Mouse (Mus musculus) A20 (cell line): ENCODE results near the gene Btaf1.
A peak's percentile ranks its signal among the peaks of the same experiment; 100 is the strongest.
"Not testable (repeated sequence)": the region's sequence is repeated elsewhere in the genome, so short reads cannot be mapped to it uniquely, and the experiment has no call there.

Source experiments
- DNase-seq: peaks from one replicate; pipeline ENCODE4 v3.0.0-alpha.2; 2011; ENCODE audit warnings: low read depth, low spot score

The Btaf1 gene

GRCm38 (mm10) chr19:36922015-36922414, 3.9 kb upstream of the Btaf1 start:
- DNase-seq = peak; percentile 65

DNA sequence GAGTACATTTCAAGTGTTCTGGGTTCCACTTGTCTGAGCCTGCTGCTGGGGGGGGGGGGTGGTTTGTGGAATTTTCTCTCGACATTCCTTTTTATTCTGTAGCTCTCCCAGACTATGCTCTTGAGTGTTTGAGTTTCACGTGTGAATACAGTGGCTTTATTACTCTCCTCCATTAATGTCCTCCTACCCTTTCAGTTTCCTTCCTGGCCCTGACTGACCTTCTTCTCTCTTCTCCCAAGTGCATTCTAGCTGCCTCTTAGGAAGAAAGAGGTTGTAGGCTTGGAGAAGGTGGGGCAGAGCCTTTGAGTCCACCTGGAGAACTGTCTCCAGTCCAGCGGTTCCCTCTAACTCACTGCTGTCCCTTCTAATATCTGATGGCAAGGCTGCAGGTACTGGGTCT, 2.9 kb upstream of the Btaf1 start:
- no peak for DNase-seq

GRCm38 (mm10) chr19:36926553-36927236, 816 bp downstream of the Btaf1 start:
- DNase-seq = no peak

GRCm38 (mm10) chr19:36927800-36928361, 2.0 kb downstream of the Btaf1 start:
- peak; percentile 66 for DNase-seq

GRCm38 (mm10) chr19:36929816-36930215, 3.9 kb downstream of the Btaf1 start:
- DNase-seq = no peak

DNA sequence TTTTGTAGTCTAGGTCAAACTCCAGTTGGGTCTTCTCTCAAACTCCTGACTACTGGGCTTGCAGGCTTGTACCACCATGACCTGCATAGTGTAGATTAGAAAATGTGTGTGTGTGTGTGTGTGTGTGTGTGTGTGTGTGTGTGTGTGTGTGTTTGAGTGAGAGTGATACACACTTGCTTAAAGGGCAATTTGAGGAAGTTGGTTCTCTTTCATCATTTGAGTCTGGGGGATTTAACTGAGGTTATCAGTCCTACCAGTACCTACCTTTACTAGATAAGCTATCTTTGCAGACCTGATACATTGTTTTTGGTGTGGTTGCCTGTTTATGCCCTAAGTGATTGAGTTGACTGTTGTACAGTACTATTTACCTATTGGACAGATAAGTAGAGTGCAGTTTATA, 6.2 kb downstream of the Btaf1 start:
- DNase-seq = peak; percentile 35

- DNase-seq = peak; percentile 42
Measured at GRCm38 (mm10) chr19:36932613-36933012, 6.7 kb downstream of the Btaf1 start.

DNA sequence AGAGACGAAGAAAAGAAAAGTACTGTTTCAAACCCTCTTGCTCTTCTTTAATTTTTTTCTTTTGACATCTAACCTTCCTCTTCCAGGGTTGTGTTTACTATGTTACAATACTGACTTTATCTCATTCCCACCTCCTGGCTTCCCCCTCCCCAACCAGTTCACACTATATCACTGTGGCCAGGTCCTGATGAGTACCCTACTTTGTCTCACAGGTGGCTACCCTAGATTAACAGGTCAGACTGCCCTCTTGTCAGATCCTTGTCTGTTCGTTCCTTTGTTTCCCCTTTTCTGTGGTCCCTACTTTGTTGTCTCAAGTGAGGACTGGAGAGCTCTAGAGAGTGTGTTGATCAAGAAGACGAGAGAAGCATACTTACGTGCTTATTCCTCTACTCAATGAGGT, 10.4 kb downstream of the Btaf1 start:
- DNase-seq = no peak

GRCm38 (mm10) chr19:36938008-36938407, 12.1 kb downstream of the Btaf1 start:
- no peak for DNase-seq

GRCm38 (mm10) chr19:36940064-36940463, 14.2 kb downstream of the Btaf1 start:
- DNase-seq = no peak

DNA sequence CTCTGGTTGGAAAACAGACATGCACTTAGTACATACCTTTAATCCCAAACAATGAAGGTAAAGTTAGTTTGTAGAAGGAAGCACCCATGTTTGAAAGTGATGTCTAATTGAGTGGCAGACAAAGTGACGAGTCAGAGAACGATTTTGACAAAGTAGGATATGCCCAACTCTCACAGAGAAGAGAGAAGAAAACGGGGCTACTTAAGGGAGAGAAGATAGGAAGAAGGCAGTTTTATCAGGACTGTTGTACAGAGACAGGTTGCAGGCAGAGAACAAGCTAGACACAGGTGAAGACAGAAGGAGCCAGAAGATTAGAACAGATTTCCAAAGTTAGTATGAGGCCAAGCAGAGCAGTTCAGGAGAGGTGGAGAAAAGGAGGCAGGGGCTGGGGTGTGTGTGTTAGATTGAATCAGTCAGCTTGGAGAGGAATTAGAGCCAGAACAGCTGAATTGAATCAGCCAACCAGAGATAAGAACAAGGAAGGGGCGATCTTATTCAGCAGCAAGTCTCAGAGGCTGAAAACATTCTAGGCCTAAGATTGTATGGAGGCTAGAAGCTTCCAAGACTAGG, 27.8 kb downstream of the Btaf1 start:
- DNase-seq = no peak

- DNase-seq = no peak
Measured at GRCm38 (mm10) chr19:36958331-36958730, 32.5 kb downstream of the Btaf1 start.

DNA sequence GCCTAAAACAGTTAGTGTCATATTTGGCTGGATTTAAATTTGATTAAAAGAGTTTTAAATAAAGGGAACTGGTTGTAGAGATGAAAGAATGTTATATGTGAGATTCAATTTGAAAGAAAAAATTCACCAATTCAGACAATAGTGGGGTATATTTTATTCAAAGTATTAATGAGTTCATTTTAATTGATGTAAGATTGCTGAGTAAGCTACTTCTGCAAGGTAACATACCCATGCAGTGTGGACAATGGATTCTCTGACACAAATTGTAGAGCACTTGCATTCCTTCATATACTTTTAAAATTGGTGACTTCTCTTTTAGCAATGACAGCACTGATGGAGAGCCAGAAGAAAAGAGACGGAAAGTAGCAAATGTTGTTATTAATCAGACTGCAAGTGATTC, 35.4 kb downstream of the Btaf1 start:
- DNase-seq = no peak

DNA sequence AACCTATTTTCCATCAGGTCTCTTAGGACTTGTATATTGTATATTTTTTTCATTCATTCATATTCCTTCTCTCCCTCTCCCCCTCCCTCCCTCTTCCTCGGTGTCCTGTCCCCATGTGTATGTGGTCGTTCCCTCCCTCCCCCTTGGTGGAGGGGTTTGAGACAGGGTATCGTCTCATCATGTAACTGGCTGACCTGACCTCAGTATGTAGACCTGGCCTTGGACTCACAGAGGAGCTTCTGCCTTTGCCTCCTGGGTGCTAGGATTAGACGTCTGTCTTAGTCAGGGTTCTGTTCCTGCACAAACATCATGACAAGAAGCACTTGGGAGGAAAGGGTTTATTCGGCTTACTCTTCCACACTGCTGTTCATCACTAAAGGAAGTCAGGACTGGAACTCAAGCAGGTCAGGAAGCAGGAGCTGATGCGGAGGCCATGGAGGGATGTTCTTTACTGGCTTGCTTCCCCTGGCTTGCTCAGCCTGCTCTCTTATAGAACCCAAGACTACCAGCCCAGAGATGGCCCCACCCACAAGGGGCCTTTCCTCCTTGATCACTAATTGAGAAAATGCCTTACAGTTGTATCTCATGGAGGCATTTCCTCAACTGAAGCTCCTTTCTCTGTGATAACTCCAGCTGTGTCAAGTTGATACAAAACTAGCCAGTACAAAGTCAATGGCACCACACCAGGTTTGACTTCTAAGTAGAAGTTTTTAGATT, 36.8 kb downstream of the Btaf1 start:
- DNase-seq = not testable (repeated sequence)

- no peak for DNase-seq
Measured at GRCm38 (mm10) chr19:37004557-37004956, 78.7 kb downstream of the Btaf1 start.

DNA sequence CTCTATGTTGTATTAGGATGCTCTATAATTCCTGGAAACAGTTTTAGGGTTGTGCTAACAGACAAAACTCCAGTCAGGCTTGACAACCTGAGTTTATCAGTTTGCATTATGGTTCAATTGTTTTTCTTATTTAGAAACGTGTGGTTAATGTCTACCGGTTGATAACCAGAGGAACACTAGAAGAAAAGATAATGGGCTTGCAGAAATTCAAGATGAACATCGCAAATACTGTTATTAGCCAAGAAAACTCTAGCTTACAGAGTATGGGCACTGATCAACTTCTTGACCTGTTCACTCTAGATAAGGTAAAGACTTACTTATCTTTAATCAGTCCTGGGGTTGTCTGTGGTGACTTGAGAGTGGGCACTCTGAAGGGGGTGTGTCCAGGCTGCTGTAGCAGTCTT, 84.0 kb downstream of the Btaf1 start:
- DNase-seq = no peak

- no peak for DNase-seq
Measured at GRCm38 (mm10) chr19:37013461-37013860, 87.6 kb downstream of the Btaf1 start.

- DNase-seq = no peak
Measured at GRCm38 (mm10) chr19:37014173-37014939, 88.5 kb downstream of the Btaf1 start.

GRCm38 (mm10) chr19:37016890-37017289, 91.0 kb downstream of the Btaf1 start:
- no peak for DNase-seq

- DNase-seq = no peak
Measured at GRCm38 (mm10) chr19:37018411-37018810, 92.5 kb downstream of the Btaf1 start.

GRCm38 (mm10) chr19:37018931-37019330, 93.1 kb downstream of the Btaf1 start:
- DNase-seq = no peak

- no peak for DNase-seq
Measured at GRCm38 (mm10) chr19:37020531-37020930, 94.7 kb downstream of the Btaf1 start.
